Mouse (Mus musculus) bone marrow, adult 2 months (tissue): ENCODE results near the gene Tmtc1.

Source experiments
- CTCF ChIP-seq: fragments of 200-500 bp; IDR thresholded peaks from 2 replicates; pipeline ENCODE4 v1.5.1; 2011; ENCODE audit warnings: low read length, control low read depth; ENCODE audit not compliant: control insufficient read depth, insufficient read depth
- POLR2A ChIP-seq: fragments of 200-500 bp; IDR thresholded peaks from 2 replicates; pipeline ENCODE4 v1.6.1; 2011; ENCODE audit warnings: low read depth, mild to moderate bottlenecking, control low read depth, low read length, borderline replicate concordance; ENCODE audit not compliant: control insufficient read depth

GRCm38 (mm10) chr6:148259979-148260728 is 184.0 kb downstream of the Tmtc1 start:
- TF ChIP-seq POLR2A = no peak
- TF ChIP-seq CTCF = no peak
